Mouse (Mus musculus) gastrocnemius, postnatal 36 days (tissue): ENCODE data around the gene Tff2. TPM values are rescaled to one million over a fixed set of nuclear protein-coding genes. Genes with fewer than 3 reads are reported as not detected.
A peak's percentile ranks its signal among the peaks of the same experiment; 100 is the strongest.

ENCODE experiments used
- DNase-seq, 2 experiments: peaks; one replicate each; pipeline ENCODE4 v3.0.0; 2022
- intact Hi-C: fragments of 180-260 bp; cut with DNase I; formaldehyde crosslinking; loops from one replicate; pipeline ENCODE4 v1.15.1; 2025
- total RNA-seq, 2 experiments: library from RNA; stranded (reverse); gene quantifications; 2 replicates each; pipeline ENCODE4 v1.2.3; 2021

Gene Tff2
- total RNA-seq, 2 experiments from 2014 or later = not detected

GRCm38 (mm10) chr17:31138398-31138797 is 5.7 kb downstream of the Tff2 start:
- intact Hi-C loops = loop anchor here (1.0 to 10.0 kb wide), 4 partner anchors 49 to 206 kb away; no protein-coding TSS in a partner anchor
- DNase-seq = peak in 1 of 2 experiments; percentile 17

- DNase-seq = no peak
- intact Hi-C loops = loop anchor here (5.0 to 10.0 kb wide), 2 partner anchors 160 to 208 kb away; no protein-coding TSS in a partner anchor
Observed at GRCm38 (mm10) chr17:31136821-31137220, 7.3 kb downstream of the Tff2 start.

- intact Hi-C loops = loop anchor here (5.0 to 10.0 kb wide), 2 partner anchors 161 to 209 kb away; no protein-coding TSS in a partner anchor
- no peak for DNase-seq
Observed at GRCm38 (mm10) chr17:31136291-31136690, 7.8 kb downstream of the Tff2 start.

- DNase-seq = no peak
- intact Hi-C loops = loop anchor here (5.0 to 10.0 kb wide), 2 partner anchors 162 to 210 kb away; no protein-coding TSS in a partner anchor
Observed at GRCm38 (mm10) chr17:31134913-31135312, 9.2 kb downstream of the Tff2 start.

GRCm38 (mm10) chr17:31133776-31134175 is 10.3 kb downstream of the Tff2 start:
- intact Hi-C loops = loop anchor here (10.0 kb wide), 1 partner anchor 211 kb away; no protein-coding TSS in a partner anchor

GRCm38 (mm10) chr17:31131269-31131821 is 12.7 kb downstream of the Tff2 start:
- no peak for DNase-seq
- intact Hi-C loops = loop anchor here (10.0 kb wide), 1 partner anchor 213 kb away; no protein-coding TSS in a partner anchor

More at GRCm38 (mm10) chr17:31133776-31134175, 10.3 kb downstream of the Tff2 start:
- DNase-seq = no peak

GRCm38 (mm10) chr17:31129452-31129851 is 14.6 kb downstream of the Tff2 start, which contains the start of gene Tff3:
TSS of gene Tff3 (minus strand) at chr17:31129646.
- no peak for DNase-seq
- intact Hi-C loops = no loop called here

- no peak for DNase-seq
Observed at GRCm38 (mm10) chr17:31128708-31129318, 15.3 kb downstream of the Tff2 start.

GRCm38 (mm10) chr17:31125548-31126266 is 18.4 kb downstream of the Tff2 start:
- DNase-seq = no peak
- intact Hi-C loops = no loop called here

More at GRCm38 (mm10) chr17:31128708-31129318, 15.3 kb downstream of the Tff2 start:
- intact Hi-C loops = no loop called here

- no peak for DNase-seq
- intact Hi-C loops = no loop called here
Observed at GRCm38 (mm10) chr17:31121975-31122374, 22.1 kb downstream of the Tff2 start.

- DNase-seq = peak; percentile 65 to 67
- intact Hi-C loops = loop anchor here (2.0 kb wide), 2 partner anchors 101 to 109 kb away; no protein-coding TSS in a partner anchor
Observed at GRCm38 (mm10) chr17:31119429-31119828, 24.7 kb downstream of the Tff2 start.

- DNase-seq = no peak
- intact Hi-C loops = loop anchor here (2.0 kb wide), 2 partner anchors 99 to 107 kb away; no protein-coding TSS in a partner anchor
Observed at GRCm38 (mm10) chr17:31117946-31118345, 26.1 kb downstream of the Tff2 start.

GRCm38 (mm10) chr17:31116063-31116462 is 28.0 kb downstream of the Tff2 start:
- intact Hi-C loops = no loop called here
- no peak for DNase-seq

GRCm38 (mm10) chr17:31113191-31113856 is 30.8 kb downstream of the Tff2 start:
- intact Hi-C loops = no loop called here

GRCm38 (mm10) chr17:31108388-31108787 is 35.7 kb downstream of the Tff2 start:
- no peak for DNase-seq
- intact Hi-C loops = no loop called here

More at GRCm38 (mm10) chr17:31113191-31113856, 30.8 kb downstream of the Tff2 start:
- no peak for DNase-seq

- intact Hi-C loops = no loop called here
- DNase-seq = no peak
Observed at GRCm38 (mm10) chr17:31103823-31104222, 40.3 kb downstream of the Tff2 start.

- no peak for DNase-seq
- intact Hi-C loops = no loop called here
Observed at GRCm38 (mm10) chr17:31103007-31103570, 41.0 kb downstream of the Tff2 start.

GRCm38 (mm10) chr17:31098788-31099187 is 45.3 kb downstream of the Tff2 start:
- intact Hi-C loops = no loop called here

GRCm38 (mm10) chr17:31096893-31097292 is 47.2 kb downstream of the Tff2 start:
- intact Hi-C loops = no loop called here
- no peak for DNase-seq

More at GRCm38 (mm10) chr17:31098788-31099187, 45.3 kb downstream of the Tff2 start:
- DNase-seq = no peak

GRCm38 (mm10) chr17:31095570-31095969 is 48.5 kb downstream of the Tff2 start:
- no peak for DNase-seq
- intact Hi-C loops = no loop called here
